Mouse (Mus musculus) spleen, postnatal 14 days (tissue): ENCODE measurements around the gene Zfp568.

ENCODE experiments used
- DNase-seq, 2 experiments: peaks; one replicate each; pipeline ENCODE4 v3.0.0; 2021 to 2022; ENCODE audit warnings: low spot score in 2 of 2

Zfp568 gene

GRCm38 (mm10) chr7:30053591-30053990 lies 69.8 kb downstream of the Zfp568 start:
- DNase-seq, result no peak

GRCm38 (mm10) chr7:30060341-30060740 lies 76.6 kb downstream of the Zfp568 start:
- no peak for DNase-seq

GRCm38 (mm10) chr7:30062478-30062877 lies 78.7 kb downstream of the Zfp568 start:
- DNase-seq, result peak in 1 of 2 experiments; percentile 29

- DNase-seq, result no peak
Observed at GRCm38 (mm10) chr7:30064622-30065021, 80.9 kb downstream of the Zfp568 start.

- DNase-seq, result peak; percentile 65 to 69
Observed at GRCm38 (mm10) chr7:30072146-30073028, 88.6 kb downstream of the Zfp568 start, which contains the start of gene Zfp82. Zfp82 (minus strand) TSS chr7:30072900.
